Mouse (Mus musculus) bone marrow, adult 2 months (tissue): ENCODE measurements around the gene Mamdc2.
A peak's percentile ranks its signal among the peaks of the same experiment; 100 is the strongest.

ENCODE experiments used
- CTCF ChIP-seq: fragments of 200-500 bp; IDR thresholded peaks from 2 replicates; pipeline ENCODE4 v1.5.1; 2011; ENCODE audit warnings: low read length, control low read depth; ENCODE audit not compliant: control insufficient read depth, insufficient read depth
- POLR2A ChIP-seq: fragments of 200-500 bp; IDR thresholded peaks from 2 replicates; pipeline ENCODE4 v1.6.1; 2011; ENCODE audit warnings: low read depth, mild to moderate bottlenecking, control low read depth, low read length, borderline replicate concordance; ENCODE audit not compliant: control insufficient read depth

- TF ChIP-seq POLR2A (no peak), CTCF (peak; percentile 61)
These were observed 75.0 kb downstream of the Mamdc2 start for GRCm38 (mm10) chr19:23373287-23373686.
